Mouse (Mus musculus) layer of hippocampus, adult 2 months (tissue): ENCODE measurements around the gene Apoa2. TPM values are rescaled to one million over a fixed set of nuclear protein-coding genes. Genes with fewer than 3 reads are reported as not detected.

Experiments
- DNase-seq, 2 experiments: peaks; one replicate each; pipeline ENCODE4 v3.0.0; 2022; ENCODE audit warnings: low spot score in 2 of 2
- H3K27ac ChIP-seq: fragments of 200-600 bp; 2 replicates; pipeline ENCODE4 v1.8.1; 2022
- H3K4me3 ChIP-seq: fragments of 200-600 bp; 2 replicates; pipeline ENCODE4 v1.8.1; 2022; ENCODE audit warnings: mild to moderate bottlenecking
- CTCF ChIP-seq: fragments of 200-600 bp; conservative IDR thresholded peaks from 2 replicates; pipeline ENCODE4 v1.8.1; 2022; ENCODE audit warnings: antibody characterized with exemption, mild to moderate bottlenecking, moderate library complexity
- total RNA-seq, 2 experiments: library from RNA; stranded (reverse); gene quantifications; 2 replicates each; pipeline ENCODE4 v1.2.3; 2021

Gene Apoa2
- total RNA-seq, 2 experiments from 2014 or later = 1.2 to 1.9 TPM

DNA sequence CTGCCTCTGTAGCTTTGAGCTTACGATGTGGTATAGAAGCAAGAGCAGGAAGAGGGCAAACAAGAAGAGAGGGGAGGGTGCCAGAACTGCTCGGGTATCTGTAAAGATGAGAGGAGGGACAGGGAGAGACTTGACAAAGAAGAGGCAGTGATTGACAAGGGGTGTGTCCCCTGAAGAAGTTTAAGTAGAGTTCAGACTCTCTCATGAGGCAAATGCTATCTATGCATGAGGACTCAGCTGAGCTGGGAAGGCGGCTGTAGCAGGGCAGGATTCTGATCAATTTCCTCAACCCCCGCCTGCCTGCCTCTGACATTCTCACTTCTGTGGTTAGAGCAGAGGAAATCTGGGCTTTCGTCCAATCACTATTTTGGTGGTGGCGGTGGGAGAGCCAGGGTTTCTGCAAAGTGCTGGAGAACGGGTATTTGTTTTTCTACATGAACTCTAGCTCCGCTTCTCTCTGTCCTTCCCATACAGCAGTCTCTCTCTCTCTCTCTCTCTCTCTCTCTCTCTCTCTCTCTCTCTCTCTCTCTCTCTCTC lies 37.8 kb downstream of the Apoa2 start:
- TF ChIP-seq CTCF = no peak
- DNase-seq = peak; percentile 84 to 92
- peak overlapping the region; percentile 93 for H3K27ac ChIP-seq
- peak overlapping the region; percentile 34; the same call in 1 of the 2 replicates for H3K4me3 ChIP-seq

- no peak for TF ChIP-seq CTCF
- peak; percentile 66 to 79 for DNase-seq
- Histone ChIP-seq H3K27ac (peak overlapping the region; percentile 93), H3K4me3 (no peak overlapping the region)
Observed at GRCm38 (mm10) chr1:171263185-171263611, 38.3 kb downstream of the Apoa2 start.

GRCm38 (mm10) chr1:171263666-171264461 lies 39.0 kb downstream of the Apoa2 start:
- peak; percentile 47 for TF ChIP-seq CTCF
- DNase-seq = no peak
- Histone ChIP-seq H3K4me3 (no peak overlapping the region), H3K27ac (peak overlapping the region; percentile 93)

GRCm38 (mm10) chr1:171265971-171266744 lies 41.3 kb downstream of the Apoa2 start:
- TF ChIP-seq CTCF = no peak
- Histone ChIP-seq H3K4me3 (no peak overlapping the region), H3K27ac (no peak overlapping the region)
- DNase-seq = no peak

DNA sequence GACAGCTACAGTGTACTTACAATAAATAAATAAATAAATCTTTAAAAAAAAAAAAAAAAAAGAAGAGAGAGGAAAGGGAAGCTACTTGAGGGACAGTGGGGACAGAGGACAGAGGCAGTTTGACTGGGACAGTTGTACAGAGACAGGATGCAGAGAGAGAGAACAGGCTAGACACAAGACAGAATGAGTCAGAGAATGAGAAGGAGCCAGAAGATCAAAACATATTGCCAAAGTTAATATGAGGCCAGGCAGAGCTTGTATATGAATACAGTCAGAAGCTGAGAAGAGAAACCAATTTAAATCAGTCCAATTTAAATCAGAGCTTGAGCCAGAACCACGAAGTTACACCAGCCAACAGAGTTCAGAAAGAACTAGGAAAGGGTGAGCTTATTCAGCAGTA lies 43.5 kb downstream of the Apoa2 start:
- Histone ChIP-seq H3K27ac (no peak overlapping the region; the same call in 1 of the 2 replicates), H3K4me3 (no peak overlapping the region)
- DNase-seq = no peak
- TF ChIP-seq CTCF = no peak

DNA sequence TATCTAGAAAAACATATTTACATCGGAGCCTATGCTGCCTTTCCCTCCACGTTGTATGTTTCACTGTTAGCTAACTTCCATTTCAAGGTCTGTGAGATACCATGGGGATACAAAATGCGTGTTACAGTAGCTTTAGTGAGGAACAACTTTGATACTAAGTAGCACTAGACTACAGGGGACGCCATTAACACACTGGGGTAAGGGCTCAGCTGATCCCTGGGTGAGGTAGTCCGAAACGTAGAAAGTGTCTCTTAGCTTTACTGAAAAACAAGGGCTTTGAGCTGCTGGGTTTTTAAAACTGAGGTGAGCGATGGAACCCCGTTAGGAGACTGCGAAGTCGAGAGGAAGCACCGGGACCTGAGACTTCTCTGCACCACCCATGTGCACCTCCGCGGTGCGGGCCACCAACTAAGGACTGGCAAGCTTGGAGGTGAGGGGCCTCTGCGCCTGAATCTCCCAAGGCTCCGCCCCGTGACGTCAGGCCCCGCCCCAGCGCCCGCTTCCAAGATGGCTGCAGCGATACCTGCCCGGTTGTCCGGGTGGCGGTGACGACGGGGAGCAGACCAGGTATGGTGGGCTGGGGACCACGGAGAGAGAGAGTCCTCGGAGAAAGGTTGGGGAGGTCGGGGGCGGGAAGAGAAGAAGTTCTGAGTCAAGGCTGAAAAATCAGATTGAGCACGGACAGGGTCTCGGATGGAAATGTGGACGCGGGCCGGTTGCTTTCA lies 45.2 kb downstream of the Apoa2 start, which contains the start of gene B4galt3:
TSS of gene B4galt3 (plus strand) at position 481 of the 725 bp plus-strand sequence.
- H3K4me3 ChIP-seq = peak within 1 kb of the TSS; percentile 81
- peak; percentile 94 to 97 for DNase-seq
- no peak for TF ChIP-seq CTCF

DNA sequence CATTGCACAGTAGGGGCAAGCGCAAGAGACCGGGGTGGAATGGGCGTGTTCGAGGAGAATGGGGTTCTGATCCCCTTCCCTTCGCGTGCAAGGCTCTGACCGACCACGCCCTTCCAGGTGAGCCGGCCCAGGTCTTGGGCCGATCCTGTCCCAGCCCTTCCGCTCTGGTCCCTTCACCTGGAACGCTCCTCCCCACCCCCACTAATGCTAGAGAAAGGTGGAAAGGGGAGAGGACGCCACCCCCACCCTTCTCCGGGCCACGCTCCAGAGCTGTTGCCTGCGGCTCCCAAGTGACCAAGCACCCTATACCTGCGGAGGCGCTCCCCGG lies 45.7 kb downstream of the Apoa2 start:
- Histone ChIP-seq H3K27ac (peak overlapping the region; percentile 88), H3K4me3 (peak overlapping the region; percentile 81)
- DNase-seq = no peak
- no peak for TF ChIP-seq CTCF

More for the DNA sequence above, 45.2 kb downstream of the Apoa2 start, which contains the start of gene B4galt3:
- peak within 1 kb of the TSS; percentile 88 for H3K27ac ChIP-seq

GRCm38 (mm10) chr1:171271196-171271595 lies 46.3 kb downstream of the Apoa2 start:
- TF ChIP-seq CTCF = no peak
- peak overlapping the region; percentile 81 for H3K4me3 ChIP-seq
- no peak for DNase-seq
- no peak overlapping the region for H3K27ac ChIP-seq

GRCm38 (mm10) chr1:171271622-171272021 lies 46.8 kb downstream of the Apoa2 start:
- Histone ChIP-seq H3K4me3 (peak overlapping the region; percentile 81; the same call in 1 of the 2 replicates), H3K27ac (no peak overlapping the region; the same call in 1 of the 2 replicates)
- TF ChIP-seq CTCF = peak; percentile 32
- DNase-seq = no peak

DNA sequence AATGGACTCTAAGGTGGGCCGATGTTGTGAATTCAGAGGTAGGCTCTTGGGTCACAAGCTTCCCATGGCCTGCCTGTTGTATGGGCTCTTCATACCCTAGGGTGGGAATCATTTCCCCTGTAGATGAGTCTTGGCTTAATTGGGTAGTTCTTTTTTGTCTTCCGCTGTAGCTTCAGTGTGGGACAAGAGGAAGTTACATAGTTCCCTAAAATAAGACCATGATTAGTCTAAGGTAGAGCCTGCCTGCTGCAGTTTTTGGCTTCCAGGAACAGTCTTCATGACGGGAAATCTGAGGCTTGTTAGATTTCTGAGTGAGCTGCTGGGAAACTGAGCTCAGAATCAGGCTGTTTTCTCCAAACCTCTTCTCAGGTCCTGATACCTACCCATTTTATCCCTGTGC lies 47.2 kb downstream of the Apoa2 start:
- no peak for TF ChIP-seq CTCF
- no peak for DNase-seq
- H3K27ac ChIP-seq = no peak overlapping the region; the same call in 1 of the 2 replicates
- no peak overlapping the region; the same call in 1 of the 2 replicates for H3K4me3 ChIP-seq

- no peak for TF ChIP-seq CTCF
- H3K27ac ChIP-seq = no peak overlapping the region
- H3K4me3 ChIP-seq = no peak overlapping the region
- no peak for DNase-seq
Observed at GRCm38 (mm10) chr1:171274171-171274570, 49.3 kb downstream of the Apoa2 start.

DNA sequence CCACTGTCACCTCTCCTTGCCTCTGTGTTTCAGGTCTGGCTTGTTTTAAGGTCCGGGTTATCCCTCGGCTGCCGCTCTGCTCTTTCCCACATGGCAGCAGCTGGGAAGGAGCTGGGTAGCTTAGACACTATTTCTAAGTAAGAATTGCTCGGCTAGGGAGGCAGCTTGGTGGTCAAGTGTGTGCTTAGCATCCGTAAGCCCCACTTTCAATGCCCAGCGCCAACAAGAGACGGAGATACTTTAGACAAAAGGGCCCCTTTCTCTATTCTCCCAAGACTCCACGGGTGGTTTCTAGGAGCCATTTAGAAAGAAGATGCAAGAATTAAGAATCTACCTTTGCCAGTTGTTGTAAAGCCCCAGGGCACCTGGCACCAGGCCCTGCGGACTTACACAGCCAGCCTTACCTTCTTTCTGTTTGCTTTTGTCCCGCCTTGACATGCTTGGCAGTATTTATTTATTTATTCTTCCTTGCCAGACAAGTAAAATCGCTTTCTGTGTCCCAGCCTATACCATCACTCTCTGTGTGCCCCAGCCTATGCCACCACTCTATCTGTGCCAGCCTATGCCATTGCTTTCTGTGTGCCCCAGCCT lies 50.4 kb downstream of the Apoa2 start:
- no peak for DNase-seq
- no peak overlapping the region for H3K4me3 ChIP-seq
- no peak for TF ChIP-seq CTCF
- no peak overlapping the region for H3K27ac ChIP-seq

Other genes starting within 250 kb of the Apoa2 start
- 1 to 10 TPM; 2.7 to 4.4 TPM for gene Fcgr2b, start 248.5 kb upstream of the Apoa2 start, total RNA-seq
- gene Fcgr4, start 206.1 kb upstream of the Apoa2 start, total RNA-seq = not detected
- 10 to 100 TPM; 12.0 to 12.3 TPM for gene Fcgr3, start 160.1 kb upstream of the Apoa2 start, total RNA-seq
- 1 to 10 TPM in 1 of 2 experiments, under 1 TPM in 1; 0.76 to 2.4 TPM for gene Cfap126, start 111.1 kb upstream of the Apoa2 start, total RNA-seq
- gene Sdhc, start 74.5 kb upstream of the Apoa2 start, total RNA-seq = 100 to 1,000 TPM; 185 to 201 TPM
- gene Mpz, start 74.3 kb upstream of the Apoa2 start, total RNA-seq = not detected
- gene Pcp4l1, start 28.8 kb upstream of the Apoa2 start, total RNA-seq = 10 to 100 TPM; 40.4 to 40.9 TPM
- gene Nr1i3, start 11.1 kb upstream of the Apoa2 start, total RNA-seq = under 1 TPM in 1 of 2 experiments, not detected in 1; 0.15 TPM
- 10 to 100 TPM; 70.8 to 76.7 TPM for gene Tomm40l, start 2.5 kb upstream of the Apoa2 start, total RNA-seq
- 10 to 100 TPM; 14.9 to 17.2 TPM for gene Fcer1g, start 9.3 kb downstream of the Apoa2 start, total RNA-seq
- 10 to 100 TPM in 1 of 2 experiments, 1 to 10 TPM in 1; 9.6 to 10.9 TPM for gene Adamts4, start 25.4 kb downstream of the Apoa2 start, total RNA-seq
- gene Ndufs2, start 26.3 kb downstream of the Apoa2 start, total RNA-seq = 100 to 1,000 TPM; 254 to 273 TPM
- gene B4galt3, start 45.3 kb downstream of the Apoa2 start, total RNA-seq = 10 to 100 TPM; 73.1 to 79.3 TPM
- 10 to 100 TPM; 31.2 to 42.1 TPM for gene Ppox, start 56.1 kb downstream of the Apoa2 start, total RNA-seq
- 10 to 100 TPM; 61.9 to 76.6 TPM for gene Usp21, start 62.9 kb downstream of the Apoa2 start, total RNA-seq
- 100 to 1,000 TPM; 105 to 113 TPM for gene Ufc1, start 70.0 kb downstream of the Apoa2 start, total RNA-seq
- gene Dedd, start 104.1 kb downstream of the Apoa2 start, total RNA-seq = 10 to 100 TPM; 36.1 to 37.4 TPM
- gene Nit1, start 120.6 kb downstream of the Apoa2 start, total RNA-seq = 10 to 100 TPM; 42.8 to 45.9 TPM
- 100 to 1,000 TPM; 154 to 163 TPM for gene Pfdn2, start 120.6 kb downstream of the Apoa2 start, total RNA-seq
- 1 to 10 TPM; 7.7 to 8.7 TPM for gene Klhdc9, start 135.7 kb downstream of the Apoa2 start, total RNA-seq
- gene Nectin4, start 145.0 kb downstream of the Apoa2 start, total RNA-seq = 1 to 10 TPM; 5.1 to 6.1 TPM
- 1 to 10 TPM; 1.9 to 2.2 TPM for gene Arhgap30, start 163.9 kb downstream of the Apoa2 start, total RNA-seq
- gene Usf1, start 186.3 kb downstream of the Apoa2 start, total RNA-seq = 100 to 1,000 TPM; 126 to 128 TPM
- gene Tstd1, start 193.8 kb downstream of the Apoa2 start, total RNA-seq = 1 to 10 TPM; 4.1 to 5.6 TPM
- gene F11r, start 212.5 kb downstream of the Apoa2 start, total RNA-seq = 1 to 10 TPM; 5.7 to 6.9 TPM